Mouse (Mus musculus): ENCODE results near the gene Smyd3.

GRCm38 (mm10) chr1:179277346-179277745 is 240.5 kb downstream of the Smyd3 start:
- no peak for TF ChIP-seq CTCF (IDR thresholded peaks at IDR 0.05; ENCODE audit: low read depth)
- no peak for TF ChIP-seq EP300 (optimal IDR thresholded peaks at IDR 0.05)

Data from stomach, postnatal 0 days (tissue).